Mouse (Mus musculus): ENCODE measurements around the gene Olfr1472. TPM values are rescaled to one million over a fixed set of nuclear protein-coding genes. Genes with fewer than 3 reads are reported as not detected.

Gene Olfr1472
- polyA plus RNA-seq (2017; shearing (Covaris generic)) = not detected

GRCm38 (mm10) chr19:13455986-13456385, at the start of gene Olfr1472:
Gene Olfr1472, minus strand, starts transcription at chr19:13456086.

GRCm38 (mm10) chr19:13500246-13500645, 44.4 kb upstream of the Olfr1472 start, which contains the start of gene Olfr1477:
Gene Olfr1477, plus strand, starts transcription at chr19:13500546.

GRCm38 (mm10) chr19:13480096-13480495, 24.2 kb upstream of the Olfr1472 start, which contains the start of gene Olfr1475:
Gene Olfr1475, minus strand, starts transcription at chr19:13480196.

GRCm38 (mm10) chr19:13469265-13469664, 13.4 kb upstream of the Olfr1472 start, which contains the start of gene Olfr1474:
Gene Olfr1474, plus strand, starts transcription at chr19:13469565.

GRCm38 (mm10) chr19:13443109-13443508, 12.8 kb downstream of the Olfr1472 start, which contains the start of gene Olfr1471:
Gene Olfr1471, plus strand, starts transcription at chr19:13443409.

GRCm38 (mm10) chr19:13407549-13407948, 48.3 kb downstream of the Olfr1472 start, which contains the start of gene Olfr1469:
Gene Olfr1469, plus strand, starts transcription at chr19:13407849.

Other genes with a start within 250 kb of the Olfr1472 start
- gene Olfr1463, start 224.8 kb downstream of the Olfr1472 start, polyA plus RNA-seq (2017; shearing (Covaris generic)) = not detected
- not detected for gene Olfr1465, start 140.5 kb downstream of the Olfr1472 start, polyA plus RNA-seq (2017; shearing (Covaris generic))
- not detected for gene Olfr1466, start 117.2 kb downstream of the Olfr1472 start, polyA plus RNA-seq (2017; shearing (Covaris generic))
- gene Olfr1467, start 93.8 kb downstream of the Olfr1472 start, polyA plus RNA-seq (2017; shearing (Covaris generic)) = not detected
- not detected for gene Olfr1469, start 48.2 kb downstream of the Olfr1472 start, polyA plus RNA-seq (2017; shearing (Covaris generic))
- not detected for gene Olfr1471, start 12.7 kb downstream of the Olfr1472 start, polyA plus RNA-seq (2017; shearing (Covaris generic))
- gene Olfr1474, start 13.5 kb upstream of the Olfr1472 start, polyA plus RNA-seq (2017; shearing (Covaris generic)) = not detected
- not detected for gene Olfr1475, start 24.1 kb upstream of the Olfr1472 start, polyA plus RNA-seq (2017; shearing (Covaris generic))
- gene Olfr1477, start 44.5 kb upstream of the Olfr1472 start, polyA plus RNA-seq (2017; shearing (Covaris generic)) = not detected
- not detected for gene Olfr1480, start 71.8 kb upstream of the Olfr1472 start, polyA plus RNA-seq (2017; shearing (Covaris generic))
- gene Olfr1484, start 127.4 kb upstream of the Olfr1472 start, polyA plus RNA-seq (2017; shearing (Covaris generic)) = not detected
- gene Olfr1487, start 161.3 kb upstream of the Olfr1472 start, polyA plus RNA-seq (2017; shearing (Covaris generic)) = not detected
- not detected for gene Olfr1489, start 175.5 kb upstream of the Olfr1472 start, polyA plus RNA-seq (2017; shearing (Covaris generic))
- not detected for gene Olfr1490, start 195.0 kb upstream of the Olfr1472 start, polyA plus RNA-seq (2017; shearing (Covaris generic))
- not detected for gene Olfr1491, start 241.2 kb upstream of the Olfr1472 start, polyA plus RNA-seq (2017; shearing (Covaris generic))

Data from inflammation-experienced regulatory T-cells, adult 16 weeks (primary cell).